Comparison of ENCODE assay signal across 23 mouse cellular contexts in the genomic region with DNA sequence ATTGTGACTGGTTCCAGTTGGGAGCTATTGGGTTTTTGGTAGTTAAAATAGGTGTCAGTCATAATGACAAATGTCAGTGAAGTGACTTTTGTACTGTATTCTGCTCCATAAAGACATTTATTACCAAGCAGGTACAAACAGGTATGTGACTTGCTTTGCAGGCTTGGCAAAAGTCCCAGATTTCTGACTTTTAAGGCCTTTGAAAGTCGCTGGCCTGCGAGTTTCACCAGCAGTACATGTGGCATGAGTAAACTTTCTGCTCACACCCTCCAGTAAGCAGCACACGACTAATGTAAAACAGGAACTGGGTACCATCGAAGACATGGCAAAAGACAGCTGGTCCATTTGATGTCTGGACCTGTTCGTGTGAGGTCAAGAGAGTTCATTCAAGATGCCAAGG.
A peak's percentile ranks its signal among the peaks of the same experiment; 100 is the strongest.
DNase-seq lines count a peak whose midpoint lies in the region; ATAC-seq lines count a peak whose summit lies in the region.
"Had no signal": no experiment of that assay in that cellular context is flagged by ENCODE, and none has a peak within 500 bp of the region (broad histone marks: within the 10 kb centered on the region; RNA-seq: fewer than 3 reads in every experiment).

No protein-coding gene starts in this region.

- H3K4me2 ChIP-seq in kidney, embryonic 14.5 days (replicated peaks; ENCODE audit: low read depth, low read length), result no peak overlapping the region
- H3K4me2 ChIP-seq: forebrain, embryonic 13.5 days; heart, embryonic 13.5 days; hindbrain, embryonic 14.5 days; limb, embryonic 12.5 days; liver, embryonic 12.5 days had no signal

- H3K4me1 ChIP-seq in kidney, embryonic 14.5 days (ENCODE audit: control insufficient read depth, insufficient read depth, low read length), result 0 out of 2 replicates have a peak, but pooled peaks cover 8% of the 10 kb centered on the region
- H3K4me1 ChIP-seq: forebrain, embryonic 13.5 days; midbrain, embryonic 10.5 days had no signal

- peak; percentile 1 for DNase-seq in adrenal gland, postnatal 14 days
- no peak for DNase-seq in adrenal gland, adult 8-10 months
- peak; percentile 38 for DNase-seq in kidney, adult 9 months
- peak; percentile 17 for DNase-seq in A20 (ENCODE audit: low read depth, low spot score)
- DNase-seq in kidney, postnatal 25 days, result peak; percentile 34 to 51
- DNase-seq in c-Kit-positive CD71-positive TER-119-positive erythroid progenitor cells, embryonic 14.5 days (ENCODE audit: low spot score), result no peak
- DNase-seq in layer of hippocampus, postnatal 14 days (ENCODE audit: low spot score in 2 of 2), result no peak
- DNase-seq: adrenal gland, postnatal 36 days; gastrocnemius, postnatal 10 days; heart, adult 18-20 months; thymus, postnatal 36 days had no signal

- H3K27me3 ChIP-seq in kidney, embryonic 14.5 days (ENCODE audit: control insufficient read depth, insufficient read depth, low read length), result no peaks in the 10 kb centered on the region
- H3K27me3 ChIP-seq: forebrain, embryonic 13.5 days; heart, embryonic 13.5 days; limb, embryonic 12.5 days had no signal

- H3K9ac ChIP-seq in kidney, embryonic 14.5 days (ENCODE audit: low read depth, low read length), result no peak overlapping the region
- H3K9ac ChIP-seq: forebrain, embryonic 13.5 days; heart, embryonic 13.5 days; hindbrain, embryonic 14.5 days; limb, embryonic 12.5 days; liver, embryonic 12.5 days had no signal

- H3K9me3 ChIP-seq in kidney, embryonic 14.5 days (ENCODE audit: control insufficient read depth, low read length), result no peaks in the 10 kb centered on the region
- H3K9me3 ChIP-seq: forebrain, embryonic 13.5 days; G1E; heart, embryonic 13.5 days; limb, embryonic 12.5 days; liver, embryonic 12.5 days; midbrain, embryonic 10.5 days had no signal

- H3K36me3 ChIP-seq in kidney, embryonic 14.5 days (ENCODE audit: control insufficient read depth, insufficient read depth, low read length), result no peaks in the 10 kb centered on the region
- H3K36me3 ChIP-seq: G1E; heart, embryonic 13.5 days; limb, embryonic 12.5 days; liver, embryonic 12.5 days; midbrain, embryonic 10.5 days had no signal

- H3K4me3 ChIP-seq in kidney, embryonic 14.5 days (ENCODE audit: low read length), result no peak overlapping the region
- H3K4me3 ChIP-seq: erythroblast, embryonic 14.5 days; forebrain, embryonic 13.5 days; heart, embryonic 13.5 days; limb, embryonic 12.5 days; liver, embryonic 12.5 days; midbrain, embryonic 10.5 days had no signal

- 72% methylated on average over 5 of the region's 5 CpGs for WGBS in kidney, embryonic 14.5 days

- no peak overlapping the region for H3K27ac ChIP-seq in kidney, embryonic 14.5 days (ENCODE audit: low read depth, low read length)
- H3K27ac ChIP-seq: forebrain, embryonic 13.5 days; hindbrain, embryonic 14.5 days; limb, embryonic 12.5 days; liver, embryonic 12.5 days; macrophage; midbrain, embryonic 10.5 days had no signal

- no peak for ATAC-seq in kidney, embryonic 14.5 days (ENCODE audit: low FRiP score, low TSS enrichment)
- ATAC-seq: activated CD4-positive, CD25-positive, alpha-beta regulatory T cell, adult 4 months; CD4-positive, CD25-positive, alpha-beta regulatory T cell, adult 4 months; forebrain, embryonic 13.5 days; liver, embryonic 12.5 days had no signal

Comparison
In these comparisons a context has a peak if more than half of its experiments do, and no peak if none do; other contexts are left out.
1. DNase-seq: peak in adrenal gland, postnatal 14 days (single experiment), kidney, adult 9 months (single experiment), A20 (single experiment) and kidney, postnatal 25 days (2 of 2); none in adrenal gland, adult 8-10 months (single experiment), c-Kit-positive CD71-positive TER-119-positive erythroid progenitor cells, embryonic 14.5 days (single experiment) and layer of hippocampus, postnatal 14 days (0 of 2).